Mouse (Mus musculus) hindbrain, embryonic 12.5 days (tissue): ENCODE data around the gene Ppp1r15a. TPM values are rescaled to one million over a fixed set of nuclear protein-coding genes. Genes with fewer than 3 reads are reported as not detected.

Experiments used
- ATAC-seq: fragments of 200-750 bp; cut with Nextera tagmentation; 2 replicates; pipeline ENCODE4 v1.8.0; 2017; ENCODE audit warnings: moderate TSS enrichment; ENCODE audit not compliant: low FRiP score
- H3K27ac ChIP-seq: fragments of 300-500 bp; sonication (generic); 2 replicates; pipeline ENCODE4 v1.5.1; 2016; ENCODE audit warnings: mild to moderate bottlenecking
- H3K27me3 ChIP-seq: fragments of 300-500 bp; sonication (generic); 2 replicates; pipeline ENCODE4 v1.6.1; 2016; ENCODE audit warnings: mild to moderate bottlenecking
- H3K36me3 ChIP-seq: fragments of 300-500 bp; sonication (generic); 2 replicates; pipeline ENCODE4 v1.6.1; 2016; ENCODE audit warnings: mild to moderate bottlenecking
- H3K4me1 ChIP-seq: fragments of 300-500 bp; sonication (generic); 2 replicates; pipeline ENCODE4 v1.6.1; 2016
- H3K4me2 ChIP-seq: fragments of 300-500 bp; sonication (generic); replicated peaks from 2 replicates; pipeline ENCODE4 v1.6.1; 2016; ENCODE audit warnings: mild to moderate bottlenecking
- H3K4me3 ChIP-seq: fragments of 300-500 bp; sonication (generic); 2 replicates; pipeline ENCODE4 v1.5.1; 2016; ENCODE audit warnings: mild to moderate bottlenecking
- H3K9ac ChIP-seq: fragments of 300-500 bp; sonication (generic); 2 replicates; pipeline ENCODE4 v1.6.1; 2016; ENCODE audit warnings: mild to moderate bottlenecking, moderate library complexity
- H3K9me3 ChIP-seq: fragments of 300-500 bp; sonication (generic); replicated peaks from 2 replicates; pipeline ENCODE4 v1.6.1; 2016; ENCODE audit warnings: mild to moderate bottlenecking
- WGBS: fragments of 180-500 bp; shearing (Covaris S2); methylation state at CpG from one replicate; pipeline ENCODE4 v1.1.7; 2016; 5-methylcytosine and 5-hydroxymethylcytosine counted together
- polyA plus RNA-seq: library from polyadenylated mRNA; unstranded; fragments of >200 nt; fragmentation: Nextera tagmentation; extraction: Ambion mirVana; gene quantifications from 2 replicates; pipeline ENCODE4 v1.2.1, GENCODE M21; 2016

Gene Ppp1r15a
- polyA plus RNA-seq: 16.7 and 19.2 TPM in 2 replicates

- Histone ChIP-seq H3K9ac (peak within 1 kb of the TSS; percentile 85), H3K4me3 (peak within 1 kb of the TSS; percentile 70), H3K27ac (peak within 1 kb of the TSS; percentile 78), H3K36me3 (peaks cover 2% of the 10 kb centered on the region; the same call in 1 of the 2 replicates), H3K27me3 (peaks cover 3% of the 10 kb centered on the region; the same call in 1 of the 2 replicates), H3K4me2 (peak within 1 kb of the TSS; percentile 85), H3K4me1 (peaks cover 25% of the 10 kb centered on the region), H3K9me3 (no peaks in the 10 kb centered on the region)
- ATAC-seq: peak; percentile 78
- WGBS: under 1% methylated on average over 54 of the region's 54 CpGs
Measured at GRCm38 (mm10) chr7:45525809-45526473, at the start of gene Ppp1r15a, which contains the start of gene Plekha4. Gene Ppp1r15a, minus strand, starts transcription at chr7:45526268. Gene Plekha4, plus strand, starts transcription at chr7:45526330.

- H3K4me3 ChIP-seq: no peak overlapping the region
- H3K9ac ChIP-seq: no peak overlapping the region
- 85% methylated on average over 15 of the region's 15 CpGs for WGBS
- no peak overlapping the region for H3K4me2 ChIP-seq
- peaks cover 12% of the 10 kb centered on the region for H3K36me3 ChIP-seq
- H3K9me3 ChIP-seq: no peaks in the 10 kb centered on the region
- no peak for ATAC-seq
- peaks cover 19% of the 10 kb centered on the region for H3K4me1 ChIP-seq
- H3K27me3 ChIP-seq: no peaks in the 10 kb centered on the region
- no peak overlapping the region for H3K27ac ChIP-seq
Measured at GRCm38 (mm10) chr7:45574472-45575379, 48.7 kb upstream of the Ppp1r15a start.

- Histone ChIP-seq H3K4me3 (no peak overlapping the region), H3K27me3 (no peaks in the 10 kb centered on the region), H3K4me1 (peaks cover 19% of the 10 kb centered on the region), H3K36me3 (peaks cover 12% of the 10 kb centered on the region), H3K9ac (no peak overlapping the region), H3K27ac (no peak overlapping the region), H3K4me2 (no peak overlapping the region), H3K9me3 (no peaks in the 10 kb centered on the region)
- ATAC-seq: no peak
- 81% methylated on average over 8 of the region's 8 CpGs for WGBS
Measured at GRCm38 (mm10) chr7:45573954-45574353, 47.9 kb upstream of the Ppp1r15a start.

- 0 out of 2 replicates have a peak overlapping the region, but pooled peaks have one; percentile 66 for H3K4me2 ChIP-seq
- H3K4me1 ChIP-seq: peaks cover 30% of the 10 kb centered on the region
- no peaks in the 10 kb centered on the region for H3K27me3 ChIP-seq
- no peak for ATAC-seq
- peaks cover 7% of the 10 kb centered on the region for H3K36me3 ChIP-seq
- 53% methylated on average over 1 of the region's 1 CpGs for WGBS
- H3K4me3 ChIP-seq: no peak overlapping the region
- no peak overlapping the region; the same call in 1 of the 2 replicates for H3K9ac ChIP-seq
- H3K9me3 ChIP-seq: no peaks in the 10 kb centered on the region
- H3K27ac ChIP-seq: no peak overlapping the region
Measured at GRCm38 (mm10) chr7:45571966-45572365, 45.9 kb upstream of the Ppp1r15a start.

- H3K4me2 ChIP-seq: peak within 1 kb of the TSS; percentile 66
- peak within 1 kb of the TSS; percentile 61 for H3K4me3 ChIP-seq
- H3K36me3 ChIP-seq: no peaks in the 10 kb centered on the region
- H3K9ac ChIP-seq: peak within 1 kb of the TSS; percentile 82
- no peaks in the 10 kb centered on the region for H3K27me3 ChIP-seq
- ATAC-seq: peak; percentile 72
- no peaks in the 10 kb centered on the region for H3K9me3 ChIP-seq
- peaks cover 30% of the 10 kb centered on the region for H3K4me1 ChIP-seq
- WGBS: under 1% methylated on average over 42 of the region's 42 CpGs
- H3K27ac ChIP-seq: peak within 1 kb of the TSS; percentile 85
Measured at GRCm38 (mm10) chr7:45570103-45570741, 44.2 kb upstream of the Ppp1r15a start, which contains the start of gene Bcat2. Gene Bcat2, plus strand, starts transcription at chr7:45570153.

- no peak for ATAC-seq
- Histone ChIP-seq H3K27me3 (no peaks in the 10 kb centered on the region), H3K9me3 (no peaks in the 10 kb centered on the region), H3K4me3 (peak overlapping the region; percentile 47), H3K4me1 (peaks cover 30% of the 10 kb centered on the region), H3K27ac (peak overlapping the region; percentile 71), H3K9ac (peak overlapping the region; percentile 61; the same call in 1 of the 2 replicates), H3K36me3 (no peaks in the 10 kb centered on the region), H3K4me2 (peak overlapping the region; percentile 82)
- 84% methylated on average over 10 of the region's 10 CpGs for WGBS
Measured at GRCm38 (mm10) chr7:45568601-45569473, 42.8 kb upstream of the Ppp1r15a start.

GRCm38 (mm10) chr7:45567780-45568516 is 41.9 kb upstream of the Ppp1r15a start:
- H3K36me3 ChIP-seq: no peaks in the 10 kb centered on the region
- H3K4me1 ChIP-seq: peaks cover 30% of the 10 kb centered on the region
- H3K4me3 ChIP-seq: peak overlapping the region; percentile 47
- ATAC-seq: peak; percentile 94
- H3K9ac ChIP-seq: peak overlapping the region; percentile 61
- H3K27ac ChIP-seq: peak overlapping the region; percentile 71
- H3K27me3 ChIP-seq: no peaks in the 10 kb centered on the region
- under 1% methylated on average over 24 of the region's 24 CpGs for WGBS
- H3K9me3 ChIP-seq: no peaks in the 10 kb centered on the region
- peak overlapping the region; percentile 82 for H3K4me2 ChIP-seq

GRCm38 (mm10) chr7:45567112-45567779 is 41.2 kb upstream of the Ppp1r15a start:
- ATAC-seq: no peak
- 73% methylated on average over 8 of the region's 8 CpGs for WGBS
- Histone ChIP-seq H3K9me3 (no peaks in the 10 kb centered on the region), H3K4me1 (peaks cover 30% of the 10 kb centered on the region), H3K4me3 (no peak overlapping the region), H3K9ac (no peak overlapping the region), H3K27me3 (no peaks in the 10 kb centered on the region), H3K4me2 (peak overlapping the region; percentile 82), H3K27ac (no peak overlapping the region), H3K36me3 (no peaks in the 10 kb centered on the region)

GRCm38 (mm10) chr7:45565446-45565845 is 39.4 kb upstream of the Ppp1r15a start:
- H3K27ac ChIP-seq: no peak overlapping the region
- 0 out of 2 replicates have a peak, but pooled peaks cover 4% of the 10 kb centered on the region for H3K27me3 ChIP-seq
- peaks cover 14% of the 10 kb centered on the region for H3K4me1 ChIP-seq
- no peaks in the 10 kb centered on the region for H3K9me3 ChIP-seq
- no peak for ATAC-seq
- no peak overlapping the region for H3K9ac ChIP-seq
- H3K4me3 ChIP-seq: no peak overlapping the region
- H3K36me3 ChIP-seq: no peaks in the 10 kb centered on the region
- no peak overlapping the region for H3K4me2 ChIP-seq
- WGBS: 93% methylated on average over 9 of the region's 9 CpGs

GRCm38 (mm10) chr7:45564811-45565210 is 38.7 kb upstream of the Ppp1r15a start:
- ATAC-seq: no peak
- H3K4me3 ChIP-seq: no peak overlapping the region
- no peak overlapping the region for H3K4me2 ChIP-seq
- peaks cover 12% of the 10 kb centered on the region for H3K4me1 ChIP-seq
- no peak overlapping the region; the same call in 1 of the 2 replicates for H3K9ac ChIP-seq
- H3K27ac ChIP-seq: no peak overlapping the region
- H3K27me3 ChIP-seq: 0 out of 2 replicates have a peak, but pooled peaks cover 4% of the 10 kb centered on the region
- no peaks in the 10 kb centered on the region for H3K36me3 ChIP-seq
- no peaks in the 10 kb centered on the region for H3K9me3 ChIP-seq
- 74% methylated on average over 2 of the region's 2 CpGs for WGBS
